Mouse (Mus musculus) mature B cell (primary cell): Measurements from ENCODE around the gene Irgm2.
"Not testable (repeated sequence)": the region's sequence is repeated elsewhere in the genome, so short reads cannot be mapped to it uniquely, and the experiment has no call there.

ENCODE experiments used
- in situ Hi-C: fragments of 300-500 bp; cut with MboI; formaldehyde crosslinking; loops from 2 replicates; pipeline ENCODE4 v1.14.3; 2019

Gene Irgm2

GRCm38 (mm10) chr11:58213673-58214342 is 14.4 kb downstream of the Irgm2 start:
- in situ Hi-C loops: no loop called here

GRCm38 (mm10) chr11:58214391-58215048 is 15.1 kb downstream of the Irgm2 start:
- in situ Hi-C loops: no loop called here

GRCm38 (mm10) chr11:58215049-58215430 is 15.6 kb downstream of the Irgm2 start:
- in situ Hi-C loops: not testable (repeated sequence)

GRCm38 (mm10) chr11:58215814-58216213 is 16.4 kb downstream of the Irgm2 start:
- in situ Hi-C loops: no loop called here

- in situ Hi-C loops: no loop called here
These were observed 17.4 kb downstream of the Irgm2 start for GRCm38 (mm10) chr11:58216823-58217222.

- in situ Hi-C loops: no loop called here
These were observed 24.3 kb downstream of the Irgm2 start for GRCm38 (mm10) chr11:58223751-58224150.

- in situ Hi-C loops: no loop called here
These were observed 24.9 kb downstream of the Irgm2 start for GRCm38 (mm10) chr11:58224313-58224712.

- in situ Hi-C loops: not testable (repeated sequence)
These were observed 25.5 kb downstream of the Irgm2 start for GRCm38 (mm10) chr11:58224872-58225271.

- in situ Hi-C loops: no loop called here
These were observed 26.2 kb downstream of the Irgm2 start for GRCm38 (mm10) chr11:58225655-58226054.

GRCm38 (mm10) chr11:58226425-58226824 is 27.0 kb downstream of the Irgm2 start:
- in situ Hi-C loops: no loop called here

GRCm38 (mm10) chr11:58228021-58228420 is 28.6 kb downstream of the Irgm2 start:
- in situ Hi-C loops: not testable (repeated sequence)

- in situ Hi-C loops: loop anchor here (5.0 kb wide), 1 partner anchor 48 kb away; no protein-coding TSS in a partner anchor
These were observed 31.0 kb downstream of the Irgm2 start for GRCm38 (mm10) chr11:58230396-58230910.

GRCm38 (mm10) chr11:58231156-58231555 is 31.7 kb downstream of the Irgm2 start:
- in situ Hi-C loops: loop anchor here (5.0 kb wide), 1 partner anchor 49 kb away; no protein-coding TSS in a partner anchor

GRCm38 (mm10) chr11:58234551-58234950 is 35.1 kb downstream of the Irgm2 start:
- in situ Hi-C loops: loop anchor here (5.0 kb wide), 1 partner anchor 52 kb away; no protein-coding TSS in a partner anchor

GRCm38 (mm10) chr11:58235152-58235551 is 35.7 kb downstream of the Irgm2 start:
- in situ Hi-C loops: no loop called here

GRCm38 (mm10) chr11:58238840-58239791 is 39.7 kb downstream of the Irgm2 start:
- in situ Hi-C loops: no loop called here

GRCm38 (mm10) chr11:58247294-58247693 is 47.9 kb downstream of the Irgm2 start:
- in situ Hi-C loops: no loop called here

GRCm38 (mm10) chr11:58249203-58249981 is 50.0 kb downstream of the Irgm2 start:
- in situ Hi-C loops: no loop called here

GRCm38 (mm10) chr11:58250550-58250949 is 51.1 kb downstream of the Irgm2 start:
- in situ Hi-C loops: no loop called here

- in situ Hi-C loops: no loop called here
These were observed 55.0 kb downstream of the Irgm2 start for GRCm38 (mm10) chr11:58254411-58254810.

GRCm38 (mm10) chr11:58257816-58258215 is 58.4 kb downstream of the Irgm2 start:
- in situ Hi-C loops: no loop called here
